Mouse (Mus musculus): ENCODE data around the gene Tes.
A peak's percentile ranks its signal among the peaks of the same experiment; 100 is the strongest.
"Not testable (repeated sequence)": the region's sequence is repeated elsewhere in the genome, so short reads cannot be mapped to it uniquely, and the experiment has no call there.

Gene Tes

DNA sequence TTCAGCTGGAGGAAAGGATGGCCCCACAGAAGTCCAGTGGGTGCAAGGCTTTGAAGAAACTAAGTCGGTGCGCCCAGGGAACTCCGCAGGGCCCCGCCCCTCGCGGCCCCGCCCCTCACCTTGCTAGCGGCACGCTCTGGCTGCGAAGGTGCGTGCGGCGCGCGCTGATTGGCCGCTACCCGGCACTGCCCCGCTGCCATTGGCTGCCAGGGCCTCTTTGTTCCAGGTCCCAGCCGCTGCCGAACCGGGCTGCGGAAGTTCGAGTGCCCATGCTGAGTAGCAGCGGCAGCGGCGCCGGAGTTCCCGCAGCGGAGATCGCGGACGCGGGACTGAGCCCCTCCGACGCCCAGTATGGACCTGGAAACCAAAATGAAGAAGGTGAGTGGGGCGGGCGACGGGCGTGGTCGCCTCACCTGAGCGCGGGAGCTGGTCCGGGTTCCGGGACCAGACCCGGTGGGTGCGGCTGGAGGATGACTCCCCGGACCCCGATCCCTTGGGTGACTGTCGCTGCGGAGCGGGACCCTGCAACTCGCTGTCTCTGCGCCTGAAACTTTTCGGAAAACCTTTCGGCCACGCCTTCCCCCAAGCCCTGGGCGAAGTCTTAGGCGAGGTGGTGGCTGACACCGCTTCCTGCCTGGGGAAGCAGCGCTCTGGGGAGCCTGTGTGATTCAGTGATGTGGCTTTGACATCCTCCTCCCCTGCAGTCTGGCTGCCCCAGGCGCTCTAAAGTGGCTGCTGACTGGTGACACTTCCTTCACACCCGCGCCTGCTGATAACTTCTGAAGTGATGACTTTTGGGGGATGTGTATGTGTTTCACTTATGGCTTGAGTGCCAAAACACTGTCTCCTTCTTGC lies at the start of gene Tes:
Tes (plus strand) TSS at position 214 of the 855 bp plus-strand sequence.
- peak; percentile 88 to 93 for DNase-seq

DNA sequence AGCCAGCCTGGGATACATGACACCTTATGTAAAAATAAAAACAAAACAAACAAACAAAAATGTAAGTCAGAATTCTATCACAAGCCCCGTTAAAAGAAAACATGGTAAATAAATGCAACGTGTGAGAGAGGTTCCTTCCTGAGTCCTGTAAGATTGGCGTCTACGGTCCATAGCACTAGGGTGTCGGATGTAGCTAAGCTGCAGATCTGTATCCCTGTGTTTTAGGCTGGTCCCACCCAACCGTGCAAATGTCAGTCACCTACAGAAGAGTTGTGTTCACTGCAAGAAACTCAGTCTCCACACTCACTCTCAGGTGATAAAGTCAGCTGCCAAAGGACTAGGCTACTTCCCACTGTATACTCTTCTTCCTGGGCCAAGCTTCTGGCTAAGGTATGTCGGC lies 39.1 kb upstream of the Tes start:
- no peak for DNase-seq

DNA sequence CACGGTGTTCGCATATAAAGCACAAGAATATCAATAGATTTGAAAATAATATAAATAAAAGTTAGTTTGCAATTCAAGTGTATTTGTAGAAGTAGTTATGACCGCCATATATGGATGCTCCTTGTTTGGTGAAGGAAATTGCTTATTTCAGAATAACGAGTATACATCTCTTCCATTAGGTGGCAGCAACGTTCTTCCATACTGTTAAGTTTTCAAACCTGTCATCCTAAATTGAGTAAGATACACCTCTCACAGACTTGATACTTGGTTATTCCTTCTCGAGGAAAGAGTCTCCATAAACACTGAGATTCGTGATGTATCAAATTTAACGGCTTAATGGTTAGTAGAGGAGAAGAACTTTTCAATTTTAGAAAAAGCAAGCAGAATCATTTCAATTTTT lies 37.4 kb upstream of the Tes start:
- DNase-seq = no peak

DNA sequence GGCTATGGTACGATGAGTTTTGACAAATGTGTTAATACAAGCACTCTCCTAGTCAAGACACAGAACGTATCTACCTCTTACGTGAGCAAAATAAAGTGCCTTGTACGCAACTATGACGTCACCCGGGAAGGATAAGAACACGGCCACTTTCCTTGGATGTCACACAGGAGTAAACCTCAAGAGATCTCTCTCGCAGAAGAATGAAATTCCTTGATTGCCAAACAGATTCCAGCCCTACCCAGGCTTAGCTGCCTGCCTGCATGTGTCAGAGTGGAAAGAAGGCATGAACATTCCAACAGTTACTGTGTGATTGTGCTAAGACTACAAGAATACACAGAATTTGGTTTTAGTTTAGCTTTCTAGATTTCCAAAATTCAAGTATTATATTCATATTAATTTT lies 36.1 kb upstream of the Tes start:
- DNase-seq = no peak

DNA sequence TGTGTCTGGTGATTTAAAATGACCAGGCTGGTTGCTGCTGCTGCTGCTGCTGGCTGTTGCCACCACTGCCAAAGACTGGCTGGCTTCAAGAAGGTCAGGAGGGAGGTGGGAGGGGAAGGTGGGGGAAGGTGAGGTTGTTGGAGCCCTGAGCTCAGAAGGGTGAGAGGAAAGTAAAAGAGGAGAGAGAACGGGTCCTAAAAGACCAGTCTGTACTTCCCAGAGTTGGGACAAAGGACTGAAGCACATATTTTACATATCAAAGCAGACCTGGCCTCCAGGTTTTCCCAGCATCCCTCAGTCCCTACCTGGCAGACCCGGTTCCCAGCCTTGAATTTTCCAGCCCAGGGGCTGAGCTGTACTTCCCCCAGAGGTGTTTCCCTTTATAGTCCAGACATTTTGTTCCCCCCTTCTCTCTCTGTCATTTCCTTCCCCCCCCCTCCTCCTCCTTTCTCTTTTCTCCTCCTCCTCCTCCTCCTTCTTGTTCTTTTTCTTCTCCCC lies 32.7 kb upstream of the Tes start:
- DNase-seq = no peak

- DNase-seq = no peak
Observed at GRCm38 (mm10) chr6:17034095-17034494, 30.9 kb upstream of the Tes start.

DNA sequence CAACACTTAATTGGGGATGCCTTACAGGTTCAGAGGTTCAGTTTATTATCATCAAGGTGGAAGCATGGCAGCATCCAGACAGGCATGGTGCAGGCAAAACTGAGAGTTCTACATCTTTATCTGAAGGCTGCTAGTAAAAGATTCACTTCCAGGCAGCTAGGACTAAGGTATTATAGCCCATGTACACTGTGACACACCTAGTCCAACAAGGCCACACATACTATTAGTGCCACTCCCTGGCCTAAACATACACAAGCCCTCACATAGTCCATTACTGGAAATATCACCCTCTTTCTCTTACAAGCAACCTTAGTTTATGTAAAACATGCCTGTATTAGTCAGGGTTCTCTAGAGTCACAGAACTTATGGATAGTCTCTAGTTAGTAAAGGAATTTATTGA lies 29.7 kb upstream of the Tes start:
- DNase-seq = no peak

GRCm38 (mm10) chr6:17051432-17052025 lies 13.4 kb upstream of the Tes start:
- no peak for DNase-seq

DNA sequence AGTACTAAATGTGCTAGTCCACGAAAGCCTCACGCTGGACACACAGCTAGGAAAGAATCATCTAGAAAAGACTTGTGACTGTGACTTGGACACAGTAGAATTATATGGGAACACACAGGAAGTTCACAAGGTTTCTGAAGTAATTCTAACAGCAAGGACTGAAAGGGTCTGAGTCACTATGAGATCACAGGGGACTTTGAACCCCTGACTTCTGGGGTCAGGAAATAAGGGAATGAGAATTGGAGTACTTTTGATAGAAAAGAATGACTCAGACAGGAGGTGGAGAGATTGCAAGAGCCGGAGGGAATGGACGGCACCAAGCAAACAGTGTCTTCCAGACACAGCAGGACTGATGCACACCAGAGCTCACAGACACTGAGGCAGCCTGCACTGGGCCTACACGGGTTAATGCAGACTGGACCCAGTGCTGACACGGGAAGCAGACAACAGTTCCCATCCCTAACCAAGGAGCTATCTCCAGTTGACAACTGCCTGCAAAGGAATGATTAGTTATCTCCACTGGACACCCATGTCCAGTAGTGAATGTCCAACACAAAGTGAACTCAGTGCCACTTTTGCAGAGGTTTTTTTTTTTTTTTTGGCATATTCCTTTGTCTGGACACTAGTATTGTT lies 11.8 kb upstream of the Tes start:
- no peak for DNase-seq

- no peak for DNase-seq
Observed at GRCm38 (mm10) chr6:17054781-17055180, 10.2 kb upstream of the Tes start.

DNA sequence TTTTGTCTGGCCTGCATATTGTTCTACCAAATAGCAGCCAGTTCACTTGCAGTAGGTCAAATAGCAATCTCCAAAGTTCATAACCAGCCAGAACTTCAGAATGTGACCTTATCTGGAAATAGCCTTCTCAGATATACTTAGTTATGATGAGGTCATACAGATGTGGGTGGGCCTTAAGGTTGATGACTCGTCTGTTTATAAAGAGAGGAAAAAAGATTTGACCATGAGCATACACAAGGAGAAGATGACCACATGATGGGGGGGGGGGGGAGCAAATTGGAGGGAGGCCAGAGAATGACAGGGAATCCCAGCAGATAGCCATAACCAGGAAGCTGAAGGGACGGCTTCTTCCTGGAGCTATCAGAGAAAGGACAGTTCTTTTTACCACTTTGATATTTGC lies 9.3 kb upstream of the Tes start:
- DNase-seq = no peak

DNA sequence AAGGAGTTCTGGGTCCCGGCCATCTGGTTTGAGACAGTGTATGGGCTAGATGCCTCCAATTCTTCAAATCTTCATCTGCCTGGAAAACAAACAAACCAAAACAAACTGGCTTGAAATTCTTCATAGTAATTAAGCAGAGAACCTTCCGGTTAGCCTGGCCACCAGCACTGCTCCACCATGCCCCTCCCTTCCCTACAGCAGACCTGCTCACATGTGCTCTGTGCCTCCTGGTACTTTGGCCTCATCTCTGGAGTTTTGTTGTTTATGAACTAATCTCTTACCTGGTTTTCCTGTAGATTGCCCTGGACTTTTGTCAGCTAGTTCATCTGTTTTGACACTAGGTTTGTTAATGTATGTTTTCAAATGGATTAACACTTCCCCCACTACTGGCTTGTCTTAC lies 5.4 kb upstream of the Tes start:
- DNase-seq = no peak

DNA sequence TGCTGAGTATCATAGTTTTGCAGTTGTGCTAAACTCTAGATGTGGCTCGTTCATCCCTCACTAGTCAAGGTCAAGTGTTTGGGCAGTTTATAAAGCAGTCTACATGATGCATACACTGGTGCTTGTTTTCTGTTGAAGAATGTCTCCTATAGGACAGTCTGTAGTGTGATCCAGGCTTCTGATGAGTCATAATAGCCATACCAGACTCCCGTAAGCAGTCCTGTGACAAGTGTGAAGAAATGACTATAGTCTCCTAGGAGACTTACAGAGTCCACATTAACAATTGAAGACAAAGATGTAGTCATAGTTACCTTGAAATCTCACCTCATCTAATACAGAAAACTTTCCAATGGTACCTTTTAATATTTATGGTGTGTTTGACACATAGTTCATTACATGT lies 4.8 kb upstream of the Tes start:
- DNase-seq = no peak

DNA sequence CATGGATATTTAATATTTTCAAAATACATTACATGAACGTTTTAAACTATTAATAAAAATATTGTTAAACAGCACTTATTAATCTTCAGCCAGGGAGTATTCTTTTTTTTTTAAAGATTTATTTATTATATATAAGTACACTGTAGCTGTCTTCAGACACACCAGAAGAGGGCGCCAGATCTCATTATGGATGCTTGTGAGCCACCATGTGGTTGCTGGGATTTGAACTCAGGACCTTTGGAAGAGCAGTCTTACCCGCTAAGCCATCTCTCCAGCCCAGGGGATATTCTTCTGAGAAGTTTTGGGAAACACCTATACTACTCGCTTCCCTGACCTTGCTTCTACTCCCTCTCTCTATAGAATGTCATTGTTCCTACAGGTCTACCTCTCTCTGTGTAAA lies 3.1 kb upstream of the Tes start:
- not testable (repeated sequence) for DNase-seq

DNA sequence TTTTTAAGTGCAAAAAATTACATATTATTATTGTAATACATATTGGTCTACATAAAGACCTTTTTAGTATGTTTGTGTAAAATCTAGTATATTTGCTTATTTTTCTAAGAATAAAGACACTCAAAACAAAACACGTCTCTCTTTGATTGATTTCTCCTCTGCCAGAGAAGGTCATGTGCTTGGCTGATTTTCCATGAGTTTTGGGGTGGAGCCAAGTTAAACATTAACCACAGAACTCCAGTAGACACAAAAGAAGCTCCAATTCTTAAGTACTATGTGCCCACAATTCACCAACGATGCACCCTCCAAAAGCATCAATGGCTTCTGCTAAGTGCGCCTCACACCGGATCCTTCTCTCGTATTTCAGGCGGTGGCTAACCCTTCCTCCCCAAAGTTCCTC lies 2.6 kb upstream of the Tes start:
- no peak for DNase-seq

DNA sequence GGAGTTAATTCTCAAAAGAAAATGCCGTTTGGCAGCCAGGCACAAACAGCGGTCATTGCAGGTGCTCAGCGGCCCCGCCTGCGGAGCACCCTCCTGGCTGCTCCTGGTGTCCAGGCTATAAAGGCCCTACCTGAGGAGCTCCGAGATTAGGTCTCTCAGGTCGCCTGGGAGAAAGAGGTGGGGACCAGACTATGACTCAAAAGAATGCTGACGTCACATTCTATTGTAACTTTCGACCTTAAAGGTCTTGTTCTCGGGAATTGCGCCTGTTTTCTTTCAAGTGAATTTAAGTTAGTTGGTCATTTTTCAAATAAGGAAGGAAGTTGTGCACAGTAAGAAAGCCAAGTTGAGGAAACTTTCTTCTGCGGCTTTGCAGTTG lies 831 bp downstream of the Tes start:
- no peak for DNase-seq

- DNase-seq = no peak
Observed at GRCm38 (mm10) chr6:17066211-17066940, 1.4 kb downstream of the Tes start.

- no peak for DNase-seq
Observed at GRCm38 (mm10) chr6:17071899-17072298, 7.0 kb downstream of the Tes start.

- no peak for DNase-seq
Observed at GRCm38 (mm10) chr6:17072338-17072737, 7.4 kb downstream of the Tes start.

DNA sequence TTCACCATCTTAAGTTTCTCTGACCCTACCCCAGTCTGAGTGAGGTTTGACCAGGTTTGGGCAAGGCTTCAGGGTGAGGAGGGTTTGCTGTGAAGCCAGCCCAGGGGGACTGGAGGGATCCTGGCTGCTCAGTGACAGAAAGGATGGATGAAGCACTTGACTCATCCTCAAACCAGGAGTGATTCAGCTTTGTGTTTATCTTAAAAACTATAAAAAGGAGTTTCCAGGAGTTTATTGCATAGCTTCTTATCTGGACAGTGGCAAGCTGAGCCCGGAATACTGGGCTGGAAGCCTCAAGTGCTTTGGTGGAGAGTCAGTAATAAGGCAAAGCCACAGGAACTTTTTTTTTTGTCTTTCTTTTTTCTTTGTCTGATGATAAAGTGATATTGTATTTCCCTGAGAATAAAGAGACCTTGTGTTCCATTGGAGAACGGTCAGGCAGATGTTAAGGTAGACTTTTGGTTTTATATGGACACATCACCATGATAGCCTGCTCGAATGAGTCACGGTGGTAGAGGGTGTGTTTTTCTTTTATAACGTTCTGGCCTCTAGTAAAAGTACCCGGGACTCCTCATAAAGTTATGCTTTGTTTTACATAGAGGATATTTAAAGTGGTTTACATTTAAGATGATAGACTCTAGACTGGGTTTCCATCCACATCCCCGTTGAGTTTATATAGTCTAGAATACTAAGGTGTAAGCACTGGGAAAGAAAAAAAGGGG lies 8.0 kb downstream of the Tes start:
- DNase-seq = no peak

GRCm38 (mm10) chr6:17077270-17077669 lies 12.3 kb downstream of the Tes start:
- DNase-seq = no peak

- DNase-seq = peak in 1 of 2 experiments; percentile 30
Observed at GRCm38 (mm10) chr6:17077720-17078119, 12.8 kb downstream of the Tes start.

DNA sequence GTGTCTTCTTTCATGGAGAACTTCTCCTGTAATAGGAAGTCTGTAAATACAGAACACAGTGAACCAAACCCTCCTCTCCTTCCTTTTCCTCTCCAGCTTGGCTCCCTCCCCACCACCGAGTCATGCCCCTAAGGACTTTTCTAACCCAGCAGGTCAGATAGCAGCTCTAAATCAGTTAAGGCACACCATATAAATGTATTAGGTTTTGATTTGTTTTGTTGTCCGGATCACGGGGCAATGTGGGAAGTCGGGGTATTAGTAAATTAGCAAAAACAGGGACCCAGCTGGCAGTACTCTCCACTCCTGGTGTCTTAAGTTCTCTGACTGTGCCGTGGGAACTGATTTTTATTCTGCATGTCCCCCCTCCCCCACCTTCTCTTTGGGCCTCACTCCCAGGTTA lies 14.4 kb downstream of the Tes start:
- DNase-seq = no peak

Data from lung, postnatal 4 days (tissue).